Mouse (Mus musculus) heart, adult 2 months (tissue): ENCODE results near the gene Rbm10. TPM values are rescaled to one million over a fixed set of nuclear protein-coding genes. Genes with fewer than 3 reads are reported as not detected.

Experiments used
- DNase-seq, 2 experiments: peaks; one replicate each; pipeline ENCODE4 v3.0.0; 2021
- H3K27ac ChIP-seq: fragments of 200-600 bp; 2 replicates; pipeline ENCODE4 v1.8.1; 2022
- H3K27me3 ChIP-seq: fragments of 200-500 bp; 2 replicates; pipeline ENCODE4 v1.6.1; 2012; ENCODE audit warnings: mild to moderate bottlenecking, low read length, inconsistent platforms, mixed read lengths; ENCODE audit not compliant: control insufficient read depth, insufficient read depth
- H3K36me3 ChIP-seq: fragments of 200-500 bp; 2 replicates; pipeline ENCODE4 v1.6.1; 2012; ENCODE audit warnings: low read length, inconsistent platforms; ENCODE audit not compliant: control insufficient read depth, insufficient read depth
- H3K4me1 ChIP-seq: fragments of 200-500 bp; 2 replicates; pipeline ENCODE4 v1.6.1; 2011; ENCODE audit warnings: low read length; ENCODE audit not compliant: control insufficient read depth, insufficient read depth
- H3K4me3 ChIP-seq: fragments of 200-600 bp; 2 replicates; pipeline ENCODE4 v1.8.1; 2022
- H3K79me2 ChIP-seq: fragments of 200-500 bp; replicated peaks from 2 replicates; pipeline ENCODE4 v1.6.1; 2012; ENCODE audit warnings: mild to moderate bottlenecking, inconsistent platforms, low read length, moderate library complexity, mixed read lengths; ENCODE audit not compliant: control insufficient read depth, insufficient read depth
- H3K9ac ChIP-seq: fragments of 200-500 bp; 2 replicates; pipeline ENCODE4 v1.6.1; 2012; ENCODE audit warnings: low read depth, mild to moderate bottlenecking, control low read depth, inconsistent platforms, low read length, mixed read lengths
- CTCF ChIP-seq: fragments of 200-600 bp; IDR thresholded peaks from 2 replicates; pipeline ENCODE4 v1.8.1; 2022; ENCODE audit warnings: antibody characterized with exemption, mild to moderate bottlenecking, moderate library complexity
- EP300 ChIP-seq: fragments of 200-500 bp; IDR thresholded peaks from 2 replicates; pipeline ENCODE4 v1.6.1; 2011; ENCODE audit warnings: low read depth, low read length, control low read depth; ENCODE audit not compliant: insufficient read depth
- POLR2A ChIP-seq: fragments of 200-500 bp; IDR thresholded peaks from 2 replicates; pipeline ENCODE4 v1.6.1; 2011; ENCODE audit warnings: mild to moderate bottlenecking, low read depth, low read length, control low read depth; ENCODE audit not compliant: insufficient read depth
- WGBS: fragments of 180-500 bp; shearing (Covaris S2); methylation state at CpG from one replicate; pipeline ENCODE4 v1.1.7; 2018; 5-methylcytosine and 5-hydroxymethylcytosine counted together
- intact Hi-C: fragments of 180-260 bp; cut with DNase I; formaldehyde crosslinking; loops from one replicate; pipeline ENCODE4 v1.15.1; 2025
- polyA plus RNA-seq: library from polyadenylated mRNA; depleted of rRNA; stranded (reverse); fragments of >200 nt; gene quantifications from 2 replicates; pipeline ENCODE4 v1.2.3, GENCODE M21; 2012
- total RNA-seq, 2 experiments: library from RNA; stranded (reverse); gene quantifications; 2 replicates each; pipeline ENCODE4 v1.2.3; 2021

Rbm10 gene
- total and polyA plus RNA-seq, 3 experiments = 18.9 to 22.3 (median 19.3) TPM

- Histone ChIP-seq H3K27ac (no peak overlapping the region), H3K4me1 (no peaks in the 10 kb centered on the region), H3K4me3 (no peak overlapping the region), H3K36me3 (no peaks in the 10 kb centered on the region), H3K79me2 (no peaks in the 10 kb centered on the region), H3K9ac (no peak overlapping the region), H3K27me3 (no peaks in the 10 kb centered on the region)
- WGBS = 77% methylated on average over 4 of the region's 4 CpGs
- intact Hi-C loops = no loop called here
- no peak for DNase-seq
- TF ChIP-seq EP300 (no peak), POLR2A (no peak), CTCF (no peak)
Observed at GRCm38 (mm10) chrX:20608500-20608899, 8.8 kb upstream of the Rbm10 start.

DNA sequence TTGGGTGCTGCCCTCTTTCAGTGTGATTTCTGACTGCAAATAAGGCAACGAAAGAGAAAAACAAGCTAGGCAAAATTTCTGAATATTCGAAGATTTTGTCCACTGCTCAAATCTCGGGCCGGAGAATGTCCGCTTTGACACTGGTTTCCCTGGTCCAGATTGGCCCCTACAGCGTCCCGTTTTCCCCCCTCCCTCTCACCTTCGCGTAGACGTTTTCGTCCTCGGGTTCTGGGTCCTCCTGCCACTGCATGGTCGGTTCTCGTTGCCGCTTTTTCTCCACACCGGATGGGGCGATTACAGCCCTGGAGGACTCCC lies 485 bp upstream of the Rbm10 start:
- no peaks in the 10 kb centered on the region; the same call in 1 of the 2 replicates for H3K4me1 ChIP-seq
- no peaks in the 10 kb centered on the region for H3K27me3 ChIP-seq
- intact Hi-C loops = loop anchor here (5.0 kb wide), 1 partner anchor 45 kb away; no protein-coding TSS in a partner anchor
- peaks cover 2% of the 10 kb centered on the region; the same call in 1 of the 2 replicates for H3K36me3 ChIP-seq
- no peak for DNase-seq
- 16% methylated on average over 17 of the region's 17 CpGs for WGBS
- peak overlapping the region; percentile 92 for H3K27ac ChIP-seq
- TF ChIP-seq CTCF (no peak), POLR2A (no peak), EP300 (no peak)
- H3K4me3 ChIP-seq = peak overlapping the region; percentile 57
- no peaks in the 10 kb centered on the region for H3K79me2 ChIP-seq
- H3K9ac ChIP-seq = peak overlapping the region; percentile 89

- Histone ChIP-seq H3K36me3 (peaks cover 2% of the 10 kb centered on the region; the same call in 1 of the 2 replicates), H3K27ac (peak overlapping the region; percentile 92), H3K4me1 (no peaks in the 10 kb centered on the region; the same call in 1 of the 2 replicates), H3K79me2 (no peaks in the 10 kb centered on the region), H3K9ac (peak overlapping the region; percentile 100), H3K27me3 (no peaks in the 10 kb centered on the region), H3K4me3 (peak overlapping the region; percentile 57)
- 21% methylated on average over 31 of the region's 31 CpGs for WGBS
- intact Hi-C loops = loop anchor here (5.0 kb wide), 1 partner anchor 44 kb away; no protein-coding TSS in a partner anchor
- DNase-seq = no peak
- TF ChIP-seq CTCF = no peak
- TF ChIP-seq POLR2A = no peak
- TF ChIP-seq EP300 = no peak
Observed at GRCm38 (mm10) chrX:20617903-20618399, 648 bp downstream of the Rbm10 start.

GRCm38 (mm10) chrX:20638141-20638540 lies 20.8 kb downstream of the Rbm10 start:
- no peaks in the 10 kb centered on the region; the same call in 1 of the 2 replicates for H3K4me1 ChIP-seq
- DNase-seq = no peak
- TF ChIP-seq POLR2A = no peak
- TF ChIP-seq CTCF = no peak
- no peak for TF ChIP-seq EP300
- H3K36me3 ChIP-seq = no peaks in the 10 kb centered on the region; the same call in 1 of the 2 replicates
- intact Hi-C loops = no loop called here
- H3K27ac ChIP-seq = no peak overlapping the region
- H3K79me2 ChIP-seq = no peaks in the 10 kb centered on the region; the same call in none of the 2 replicates
- no peaks in the 10 kb centered on the region for H3K27me3 ChIP-seq
- no peak overlapping the region for H3K9ac ChIP-seq
- 97% methylated on average over 2 of the region's 2 CpGs for WGBS
- no peak overlapping the region for H3K4me3 ChIP-seq

- H3K27me3 ChIP-seq = no peaks in the 10 kb centered on the region
- no peak overlapping the region for H3K27ac ChIP-seq
- intact Hi-C loops = no loop called here
- peak in 1 of 2 experiments; percentile 8 for DNase-seq
- no peaks in the 10 kb centered on the region for H3K79me2 ChIP-seq
- H3K4me1 ChIP-seq = no peaks in the 10 kb centered on the region
- 53% methylated on average over 5 of the region's 5 CpGs for WGBS
- H3K36me3 ChIP-seq = no peaks in the 10 kb centered on the region
- no peak overlapping the region for H3K4me3 ChIP-seq
- H3K9ac ChIP-seq = no peak overlapping the region
- TF ChIP-seq CTCF = no peak
- TF ChIP-seq POLR2A = no peak
- TF ChIP-seq EP300 = no peak
Observed at GRCm38 (mm10) chrX:20644780-20645179, 27.5 kb downstream of the Rbm10 start.

DNA sequence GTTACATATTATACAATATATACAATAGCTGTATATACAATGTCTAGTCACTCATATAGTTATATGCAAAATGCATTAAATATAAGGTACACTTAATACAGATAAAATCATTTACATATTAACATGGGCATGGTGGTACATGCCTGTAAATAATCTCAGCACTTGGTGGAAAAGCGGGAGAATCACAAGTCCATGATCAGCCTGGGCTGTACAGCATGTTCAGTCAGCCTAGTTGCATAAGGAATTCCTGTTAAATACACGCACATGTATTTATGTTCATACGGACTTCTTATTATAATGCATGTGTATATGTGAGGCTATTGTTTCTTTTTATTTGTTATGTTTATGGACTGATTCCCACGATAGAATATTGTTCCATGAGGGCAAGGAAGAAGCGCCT lies 40.3 kb downstream of the Rbm10 start:
- Histone ChIP-seq H3K9ac (no peak overlapping the region), H3K27ac (no peak overlapping the region), H3K27me3 (no peaks in the 10 kb centered on the region), H3K36me3 (no peaks in the 10 kb centered on the region), H3K4me1 (no peaks in the 10 kb centered on the region), H3K4me3 (no peak overlapping the region; the same call in 1 of the 2 replicates), H3K79me2 (no peaks in the 10 kb centered on the region)
- no peak for TF ChIP-seq EP300
- no peak for TF ChIP-seq POLR2A
- TF ChIP-seq CTCF = no peak
- WGBS = 29% methylated on average over 5 of the region's 5 CpGs
- no peak for DNase-seq
- intact Hi-C loops = no loop called here
